30 mouse cellular contexts compared by ENCODE assay signal in the genomic region with DNA sequence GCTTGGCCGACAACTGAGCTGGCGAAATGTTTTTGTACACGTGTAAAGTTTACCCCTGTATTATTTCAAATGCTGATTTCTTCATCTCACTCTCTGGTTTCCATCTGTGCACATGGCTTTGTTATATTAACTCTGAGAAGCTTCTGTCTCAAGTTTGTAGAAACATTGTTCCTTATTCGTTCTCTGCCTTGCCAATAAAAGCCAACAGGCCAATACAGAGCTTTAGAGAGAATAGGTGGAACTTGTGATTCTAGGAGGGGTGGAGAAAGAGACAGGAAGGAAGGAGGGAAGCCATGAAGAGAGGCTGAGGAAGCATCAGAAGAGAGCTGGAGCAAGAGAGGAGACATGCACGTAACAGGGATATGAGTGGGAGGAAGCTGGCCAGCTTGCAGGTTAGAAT. TPM values are rescaled to one million over a fixed set of nuclear protein-coding genes. Genes with fewer than 3 reads are reported as not detected.
DNase-seq lines count a peak whose midpoint lies in the region; ATAC-seq lines count a peak whose summit lies in the region.
"Had no signal": no experiment of that assay in that cellular context is flagged by ENCODE, and none has a peak within 500 bp of the region (broad histone marks: within the 10 kb centered on the region; RNA-seq: fewer than 3 reads in every experiment).

No protein-coding gene starts in this region.

- ATAC-seq in inflammation-experienced regulatory T-cells, adult 6 months, result no peak
- ATAC-seq: CD4-positive, CD25-positive, alpha-beta regulatory T cell, adult 4 months; forebrain, postnatal 0 days; intestine, embryonic 16.5 days; midbrain, embryonic 16.5 days; Patski had no signal

- intact Hi-C loops in gastrocnemius, postnatal 14 days (cut with DNase I; ENCODE audit: low total_unique reads), result no loop called here

- DNase-seq in heart, adult 11 months, result peak; percentile 86
- no peak for DNase-seq in heart, postnatal 4 days
- DNase-seq in layer of hippocampus, adult 9-11 months, result peak; percentile 34
- DNase-seq in layer of hippocampus, adult 8-10 months (ENCODE audit: low spot score in 2 of 2), result no peak
- DNase-seq in NIH3T3 (ENCODE audit: low read depth), result peak; percentile 39
- DNase-seq in gastrocnemius, postnatal 14 days, result no peak
- DNase-seq: adrenal gland, postnatal 25 days; cerebellum, adult 2 months; cerebellum, postnatal 14 days; forebrain, postnatal 0 days; gastrocnemius, postnatal 25 days; kidney, adult 9 months; kidney, postnatal 10 days; lung, embryonic 14.5 days; lung, postnatal 14 days; right cerebral cortex, adult 18-20 months; spleen, adult 18-20 months; thymus, postnatal 25 days had no signal

RNA-seq across cellular contexts. Expression of gene Nagpa, which starts 2.2 kb away (rescaled TPM):
- 1 to 10 TPM; 6.1 to 7.9 TPM for total RNA-seq in heart, postnatal 4 days (2021)
- 10 to 100 TPM; 11.1 to 18.8 (median 14.8) TPM for total RNA-seq in layer of hippocampus, adult 8-10 months (2022)
- 1 to 10 TPM; 6.8 to 7.2 TPM for total RNA-seq in gastrocnemius, postnatal 14 days (2021)
- polyA plus RNA-seq in inflammation-experienced regulatory T-cells, adult 6 months (2017; shearing (Covaris generic)), result 10 to 100 TPM; 10.4 to 18.7 (median 13.5) TPM

RNA-seq across cellular contexts. Expression of gene AU021092, which starts 16.0 kb away (rescaled TPM):
- total RNA-seq in heart, postnatal 4 days (2021), result 10 to 100 TPM; 16.9 to 20.7 TPM
- total RNA-seq in layer of hippocampus, adult 8-10 months (2022), result 1 to 10 TPM; 5.2 to 6.2 (median 5.6) TPM
- total RNA-seq in gastrocnemius, postnatal 14 days (2021), result 1 to 10 TPM; 6.8 to 8.6 TPM
- polyA plus RNA-seq in inflammation-experienced regulatory T-cells, adult 6 months (2017; shearing (Covaris generic)), result not detected
- total RNA-seq: neutrophil, adult 5-6 weeks had no signal
- polyA plus RNA-seq: CD4-positive, CD25-positive, alpha-beta regulatory T cell, adult 4 months; erythroblast, embryonic 14.5 days had no signal

RNA-seq across cellular contexts. Expression of gene Alg1, which starts 27.4 kb away (rescaled TPM):
- 10 to 100 TPM; 15.8 to 17.5 TPM for total RNA-seq in heart, postnatal 4 days (2021)
- total RNA-seq in layer of hippocampus, adult 8-10 months (2022), result 10 to 100 TPM; 32.0 to 36.7 (median 32.7) TPM
- total RNA-seq in gastrocnemius, postnatal 14 days (2021), result 10 to 100 TPM; 10.2 to 11.2 TPM
- 10 to 100 TPM; 12.5 to 26.5 (median 26.5) TPM for polyA plus RNA-seq in inflammation-experienced regulatory T-cells, adult 6 months (2017; shearing (Covaris generic))

RNA-seq across cellular contexts. Expression of gene Eef2kmt, which starts 49.7 kb away (rescaled TPM):
- 10 to 100 TPM; 13.0 to 13.7 TPM for total RNA-seq in heart, postnatal 4 days (2021)
- total RNA-seq in layer of hippocampus, adult 8-10 months (2022), result 1 to 10 TPM; 3.9 to 7.2 (median 5.0) TPM
- 1 to 10 TPM; 8.1 to 9.6 TPM for total RNA-seq in gastrocnemius, postnatal 14 days (2021)
- 10 to 100 TPM; 32.3 to 53.6 (median 47.8) TPM for polyA plus RNA-seq in inflammation-experienced regulatory T-cells, adult 6 months (2017; shearing (Covaris generic))

RNA-seq across cellular contexts. Expression of gene Sec14l5, which starts 59.1 kb away (rescaled TPM):
- under 1 TPM; 0.10 to 0.16 TPM for total RNA-seq in heart, postnatal 4 days (2021)
- total RNA-seq in layer of hippocampus, adult 8-10 months (2022), result 10 to 100 TPM in 2 of 4 experiments, 1 to 10 TPM in 2; 8.3 to 11.1 (median 9.7) TPM
- 10 to 100 TPM in 1 of 2 experiments, 1 to 10 TPM in 1; 7.4 to 11.3 TPM for total RNA-seq in gastrocnemius, postnatal 14 days (2021)
- polyA plus RNA-seq in inflammation-experienced regulatory T-cells, adult 6 months (2017; shearing (Covaris generic)), result not detected
- polyA plus RNA-seq: CD4-positive, CD25-positive, alpha-beta regulatory T cell, adult 4 months; erythroblast, embryonic 14.5 days; heart, embryonic 12.5 days; heart, postnatal 0 days; intestine, embryonic 16.5 days; large intestine, adult 2 months; limb, embryonic 11.5 days; liver, embryonic 15.5 days; Patski had no signal

Comparison
In these comparisons a context has a peak if more than half of its experiments do, and no peak if none do; other contexts are left out.
1. DNase-seq: peak in heart, adult 11 months (single experiment), layer of hippocampus, adult 9-11 months (single experiment) and NIH3T3 (single experiment); none in heart, postnatal 4 days (single experiment), layer of hippocampus, adult 8-10 months (0 of 2) and gastrocnemius, postnatal 14 days (single experiment).